Mouse (Mus musculus) left cerebral cortex, postnatal 10 days (tissue): ENCODE measurements at regions not wholly inside any gene's neighbourhood (a gene's known extent, or its start where the extent isn't known, plus 50 kb on each side); places are given as distances from the start of the nearest gene placed in this dataset.

Experiments
- DNase-seq, 2 experiments: peaks; one replicate each; pipeline ENCODE4 v3.0.0; 2021 to 2022; ENCODE audit warnings: low spot score in 2 of 2, mixed read lengths in 1 of 2; ENCODE audit errors: extremely low spot score in 1 of 2
- intact Hi-C: fragments of 180-260 bp; cut with DNase I; formaldehyde crosslinking; loops from one replicate; pipeline ENCODE4 v1.15.1; 2025

DNA sequence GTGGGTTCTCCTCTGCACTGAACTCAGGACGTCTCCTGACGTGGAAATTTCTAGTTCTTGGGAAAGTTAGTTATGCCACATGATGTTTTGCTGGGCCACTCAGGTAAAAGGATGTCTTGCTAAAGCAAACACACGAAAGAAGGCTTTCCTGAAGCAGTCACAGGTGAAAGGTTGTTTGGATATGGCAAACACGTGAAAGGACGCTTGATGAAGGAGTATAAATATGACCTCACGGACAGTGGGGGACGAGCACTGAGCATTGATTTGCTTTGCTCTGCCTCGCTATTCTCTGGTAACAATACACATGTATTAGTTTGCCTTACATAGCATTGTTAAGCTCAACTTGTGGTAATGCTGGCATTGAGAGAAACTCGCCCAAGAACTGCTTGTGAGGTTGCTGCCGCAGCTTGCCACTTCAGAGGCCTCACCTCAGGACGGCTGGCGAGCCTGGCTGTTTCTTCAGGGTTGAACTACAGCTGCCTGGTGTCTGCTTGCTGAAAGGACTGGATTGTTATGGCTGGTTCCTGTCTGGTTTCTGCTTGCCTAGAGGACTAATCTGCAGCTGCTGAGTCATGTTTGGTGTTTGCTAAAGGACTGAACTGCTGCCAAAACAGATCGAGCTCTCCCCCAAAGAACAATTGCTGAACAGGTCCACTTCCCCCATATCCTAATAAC, 261.0 kb downstream of the Cdh26 start:
- peak in 1 of 2 experiments; percentile 31 for DNase-seq
- intact Hi-C loops: no loop called here

GRCm38 (mm10) chr2:178691865-178692228, 261.5 kb downstream of the Cdh26 start:
- intact Hi-C loops: no loop called here
- DNase-seq: no peak

DNA sequence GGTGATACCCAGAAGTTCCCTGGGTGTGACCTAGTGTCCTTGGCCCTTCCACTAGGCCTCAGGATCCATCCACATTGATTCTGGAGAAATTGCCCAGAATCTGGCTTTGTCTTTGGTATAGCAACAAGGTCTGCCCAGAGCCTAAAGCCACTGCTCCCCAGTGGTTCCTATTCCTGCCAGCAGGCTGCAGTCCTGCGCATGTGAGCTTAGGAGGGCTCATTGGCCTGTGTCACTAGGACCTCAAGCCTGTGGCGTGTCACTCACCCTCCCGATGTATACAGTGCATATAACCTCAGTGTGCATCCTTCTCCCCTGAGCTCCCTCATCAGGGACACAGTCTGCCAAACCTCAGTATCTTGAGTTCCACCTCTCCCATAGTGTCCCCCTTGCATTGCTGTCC, 261.9 kb downstream of the Cdh26 start:
- no peak for DNase-seq
- intact Hi-C loops: no loop called here

- intact Hi-C loops: no loop called here
- DNase-seq: peak; percentile 75 to 88
These were observed 268.3 kb downstream of the Cdh26 start for GRCm38 (mm10) chr2:178698648-178699047.

DNA sequence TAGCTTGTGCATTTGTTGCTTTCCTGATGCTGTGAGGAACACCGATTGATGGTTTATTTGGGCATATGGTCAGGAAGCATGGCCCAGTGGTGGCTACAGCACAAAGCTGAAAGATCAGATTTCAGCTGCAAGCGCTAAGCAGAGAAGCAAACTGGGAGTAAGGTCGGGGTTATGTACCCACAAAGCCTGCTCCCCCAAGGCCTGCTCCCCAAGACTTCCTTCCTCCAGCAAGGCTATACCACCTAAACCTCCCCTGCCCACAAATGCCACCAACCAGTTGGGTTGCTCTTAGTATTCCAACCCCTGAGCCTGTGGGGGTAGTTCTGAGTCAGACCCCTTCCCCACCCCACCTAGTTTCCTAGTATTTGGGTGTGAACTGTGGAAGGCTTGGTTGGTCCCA, 270.5 kb downstream of the Cdh26 start:
- intact Hi-C loops: no loop called here
- DNase-seq: no peak

DNA sequence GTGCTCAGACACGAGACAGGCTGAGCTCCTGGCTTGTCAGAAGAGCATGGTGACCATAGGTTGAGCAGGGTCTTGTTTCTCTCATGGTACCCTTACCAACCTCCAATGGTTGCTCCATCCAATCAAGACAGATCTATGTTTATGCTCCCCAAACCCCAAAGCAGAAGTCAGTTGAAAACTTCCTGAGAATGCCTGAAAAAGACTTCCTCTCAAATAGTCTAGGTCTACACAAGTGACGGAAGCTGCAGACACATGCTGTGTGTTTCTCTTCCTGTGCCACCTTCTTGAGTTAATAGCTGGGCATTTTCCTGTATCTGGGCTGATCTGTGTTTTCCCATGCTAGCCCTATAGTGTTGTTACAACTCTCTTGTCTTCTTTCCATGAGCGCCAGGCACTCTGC, 274.2 kb downstream of the Cdh26 start:
- intact Hi-C loops: no loop called here
- no peak for DNase-seq

GRCm38 (mm10) chr2:178708649-178709048, 278.3 kb downstream of the Cdh26 start:
- intact Hi-C loops: no loop called here
- peak in 1 of 2 experiments; percentile 13 for DNase-seq

DNA sequence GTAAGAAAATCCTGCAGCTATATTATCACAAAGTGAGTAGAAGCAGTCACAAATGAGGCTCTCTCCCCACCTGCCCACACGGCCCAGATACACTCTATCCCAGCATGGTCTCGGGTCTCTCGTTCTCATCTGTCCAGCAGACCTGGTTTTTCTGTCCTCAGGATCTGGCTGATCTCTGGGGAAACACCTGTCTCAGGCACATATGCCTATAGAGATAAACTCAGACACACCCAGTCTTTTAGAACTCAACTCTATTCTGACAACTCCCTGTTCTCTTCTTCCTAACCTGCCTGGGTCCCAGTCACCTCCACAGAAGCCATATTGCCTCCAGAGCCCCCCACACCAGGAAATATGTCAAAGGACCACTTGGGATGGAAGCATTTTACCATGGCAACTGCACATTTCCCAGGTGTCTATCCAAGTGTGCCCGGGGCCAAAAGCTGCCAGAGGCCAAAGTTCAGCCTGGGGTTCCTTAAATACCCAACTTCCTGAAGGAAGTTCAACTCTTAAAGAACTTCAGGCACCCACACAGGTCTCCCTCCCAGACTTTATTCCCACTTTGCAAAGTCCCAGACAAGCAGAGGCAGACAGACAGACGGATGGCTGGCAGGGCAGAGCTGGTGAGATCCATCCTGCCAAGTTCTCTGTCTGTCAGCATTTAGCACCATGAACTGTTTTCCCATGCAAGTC, 279.0 kb downstream of the Cdh26 start:
- no peak for DNase-seq
- intact Hi-C loops: no loop called here

- intact Hi-C loops: no loop called here
- no peak for DNase-seq
These were observed 279.7 kb downstream of the Cdh26 start for GRCm38 (mm10) chr2:178710001-178710400.

DNA sequence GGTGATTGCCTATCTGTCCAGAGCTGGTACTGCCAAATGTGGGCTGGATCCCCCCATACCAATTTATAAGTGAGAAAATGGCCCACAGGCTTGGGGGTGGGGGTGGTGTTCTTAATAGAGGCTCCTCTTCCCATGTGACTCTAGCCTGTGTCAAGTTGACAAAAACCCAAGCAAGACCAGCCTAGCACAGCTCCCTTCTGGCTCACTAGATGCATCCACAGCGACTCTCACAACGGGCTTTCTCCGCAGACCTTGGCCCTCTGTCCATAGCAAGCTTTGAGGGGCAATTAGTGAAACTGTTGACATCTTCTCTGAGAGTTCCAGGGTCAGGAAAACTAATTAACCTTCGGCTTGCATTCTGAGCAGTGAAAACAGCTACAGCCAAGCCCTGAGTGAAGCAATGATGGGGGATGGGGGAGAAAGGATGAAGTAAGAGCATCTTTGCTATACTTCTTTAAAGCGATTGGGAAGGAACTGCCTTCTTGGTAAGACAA, 281.3 kb downstream of the Cdh26 start:
- intact Hi-C loops: no loop called here
- DNase-seq: no peak

DNA sequence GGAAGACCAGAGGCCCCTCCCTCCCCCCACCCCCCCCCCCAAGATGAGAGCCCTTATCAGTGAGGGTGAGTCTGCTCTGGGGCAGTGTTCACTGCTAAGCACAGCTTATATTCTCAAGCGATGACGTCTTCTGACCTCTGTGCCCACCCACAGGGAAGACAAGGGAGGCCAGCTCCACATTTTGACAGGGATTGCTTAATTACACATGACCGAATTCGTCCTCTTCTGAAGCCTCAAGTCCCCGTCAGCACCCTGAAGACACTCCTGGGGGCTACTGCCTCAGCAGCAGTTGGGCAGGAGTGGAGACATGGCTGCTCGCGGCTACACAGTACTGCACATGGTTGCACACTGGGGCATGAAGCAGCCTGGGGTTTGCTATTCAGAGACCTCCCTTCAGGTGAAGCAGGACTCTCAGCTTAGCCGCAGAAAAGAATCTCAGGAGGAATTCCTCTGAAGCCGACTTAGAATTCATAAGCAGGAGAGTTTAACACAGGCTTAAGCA, 282.1 kb downstream of the Cdh26 start:
- DNase-seq: no peak
- intact Hi-C loops: no loop called here

- intact Hi-C loops: no loop called here
- DNase-seq: no peak
These were observed 285.3 kb downstream of the Cdh26 start for GRCm38 (mm10) chr2:178715500-178716245.

- intact Hi-C loops: no loop called here
- no peak for DNase-seq
These were observed 287.7 kb downstream of the Cdh26 start for GRCm38 (mm10) chr2:178718048-178718447.

DNA sequence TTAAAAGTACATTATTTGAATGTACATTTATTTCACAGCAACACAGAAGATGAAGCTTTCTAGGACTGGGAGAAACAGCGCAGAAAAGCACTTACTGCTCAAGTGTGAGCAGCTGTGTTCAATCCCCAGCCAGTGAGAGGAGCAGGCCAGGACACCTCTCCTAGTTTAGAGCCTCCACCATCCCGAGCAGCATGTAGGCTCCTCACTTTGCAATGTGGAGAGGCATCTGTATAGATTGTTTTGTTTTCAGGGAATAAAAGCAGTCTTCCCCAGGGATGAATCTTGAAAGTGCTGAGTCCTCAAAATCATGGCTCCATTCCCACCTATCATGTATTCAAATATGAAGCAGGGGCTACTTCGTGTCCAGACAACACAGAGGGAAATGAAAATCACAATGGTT, 293.1 kb downstream of the Cdh26 start:
- intact Hi-C loops: no loop called here
- DNase-seq: no peak

GRCm38 (mm10) chr2:178724228-178724627, 293.9 kb downstream of the Cdh26 start:
- intact Hi-C loops: no loop called here
- DNase-seq: no peak

GRCm38 (mm10) chr2:178727930-178728793, 297.8 kb downstream of the Cdh26 start:
- intact Hi-C loops: no loop called here
- DNase-seq: no peak

DNA sequence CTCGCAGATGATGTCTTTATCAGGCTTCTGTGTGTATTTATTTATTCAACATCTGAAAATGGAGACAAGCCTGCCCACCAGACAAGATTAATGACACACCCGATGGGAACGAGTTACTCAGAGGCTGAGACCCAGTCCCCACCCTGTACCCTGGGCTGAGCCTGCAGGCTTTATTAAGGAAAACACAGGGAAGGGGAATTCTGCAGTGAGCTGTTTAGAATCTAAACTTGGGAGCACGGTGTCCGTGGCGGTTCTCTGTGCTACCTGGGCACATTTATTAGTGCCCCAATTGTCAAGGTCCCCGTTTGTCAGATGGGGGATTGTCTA, 298.4 kb downstream of the Cdh26 start:
- intact Hi-C loops: no loop called here
- no peak for DNase-seq

DNA sequence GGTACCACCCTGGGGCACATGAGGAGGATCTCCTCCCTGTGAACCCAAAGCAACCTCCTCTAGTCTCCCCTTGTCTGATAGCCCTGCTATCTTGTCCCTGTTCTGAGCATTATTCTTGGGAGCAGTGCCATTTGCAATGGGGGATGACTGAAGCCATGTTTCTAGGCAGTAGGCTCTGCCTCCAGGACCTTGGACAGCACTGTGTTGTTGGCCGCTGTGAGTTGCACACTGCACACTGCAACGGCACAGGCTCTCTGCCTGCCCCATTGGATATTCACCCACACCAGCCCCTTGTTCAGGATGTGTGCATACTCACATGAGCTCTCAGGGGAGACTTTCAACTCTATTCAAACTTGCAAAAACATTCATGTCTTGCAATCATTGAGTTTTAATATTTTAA, 304.8 kb downstream of the Cdh26 start:
- intact Hi-C loops: no loop called here
- no peak for DNase-seq

DNA sequence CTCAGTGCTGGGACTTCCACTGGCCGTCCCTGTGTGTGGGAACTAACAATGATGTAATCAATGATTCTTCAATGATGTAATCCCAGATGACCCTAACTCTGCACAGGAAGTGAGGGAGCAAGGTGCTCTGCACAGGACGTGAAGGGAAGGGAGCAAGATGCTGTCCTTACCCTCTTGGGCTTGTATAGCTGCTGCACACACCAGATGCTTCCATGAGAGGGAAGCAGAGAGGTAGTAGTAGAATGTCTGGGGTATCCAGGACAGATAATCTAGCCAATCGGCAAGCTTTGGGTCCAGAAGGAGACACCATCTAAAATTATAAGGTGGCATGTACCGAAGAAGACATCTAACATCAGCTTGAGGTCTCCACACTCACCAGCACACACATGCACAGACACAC, 314.3 kb downstream of the Cdh26 start:
- intact Hi-C loops: no loop called here
- DNase-seq: no peak
